Mouse (Mus musculus): Measurements from ENCODE around the gene Mgam. TPM values are rescaled to one million over a fixed set of nuclear protein-coding genes. Genes with fewer than 3 reads are reported as not detected.
"Not testable (repeated sequence)": the region's sequence is repeated elsewhere in the genome, so short reads cannot be mapped to it uniquely, and the experiment has no call there.

The Mgam gene
- polyA plus RNA-seq (2014; fragmentation: Nextera tagmentation; extraction: Ambion mirVana) = 0.41 and 0.59 TPM in 2 replicates

DNA sequence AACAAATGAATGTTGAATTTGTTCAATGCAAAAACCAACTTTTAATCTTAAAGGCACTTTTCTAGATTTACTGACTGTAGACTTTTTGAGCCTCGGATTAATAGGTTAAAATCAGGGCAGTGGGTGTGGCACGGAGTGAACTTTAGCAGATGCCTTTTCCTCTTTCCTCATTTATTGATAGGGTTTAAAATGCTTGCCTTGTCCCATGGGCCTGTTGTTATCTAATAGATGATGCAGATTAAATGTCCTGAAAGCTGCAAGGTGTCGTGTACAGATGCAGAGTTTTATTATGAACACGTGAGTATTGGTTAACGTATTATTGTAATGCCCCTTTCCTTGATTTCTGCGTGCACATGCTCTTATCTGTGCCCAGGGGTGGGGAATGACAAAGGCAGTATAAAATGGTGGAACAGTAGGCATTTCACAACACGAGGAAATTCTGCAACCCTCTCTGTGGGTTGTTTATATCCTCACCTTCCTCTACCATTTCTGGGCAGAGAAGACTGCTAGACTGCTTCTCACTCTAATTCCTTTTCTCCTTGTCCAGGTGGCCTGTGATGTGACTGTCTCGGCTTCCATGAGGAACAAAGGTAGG lies at the start of gene Mgam:
TSS of gene Mgam (plus strand) at position 426 of the 595 bp plus-strand sequence.
- no peak within 1 kb of the TSS for H3K27ac ChIP-seq (ENCODE audit: low read length)
- ATAC-seq (ENCODE audit: insufficient number of reproducible peaks, insufficient read depth, low FRiP score, low read depth) = no peak
- no peaks in the 10 kb centered on the region for H3K9me3 ChIP-seq (ENCODE audit: control insufficient read depth, low read depth, low read length)
- no peak within 1 kb of the TSS for H3K4me3 ChIP-seq (ENCODE audit: low read depth, low read length)
- no peak within 1 kb of the TSS for H3K4me2 ChIP-seq (replicated peaks; ENCODE audit: low read depth, low read length)
- H3K27me3 ChIP-seq (ENCODE audit: control insufficient read depth, insufficient read depth, low read length) = no peaks in the 10 kb centered on the region
- H3K9ac ChIP-seq (replicated peaks; ENCODE audit: low read depth, low read length) = no peak within 1 kb of the TSS
- H3K36me3 ChIP-seq (ENCODE audit: control insufficient read depth, insufficient read depth, low read length) = no peaks in the 10 kb centered on the region
- 80% methylated on average over 8 of the region's 8 CpGs for WGBS
- H3K4me1 ChIP-seq (ENCODE audit: control insufficient read depth, insufficient read depth, low read length) = no peaks in the 10 kb centered on the region

GRCm38 (mm10) chr6:40584336-40584735 lies 44.3 kb upstream of the Mgam start:
- no peaks in the 10 kb centered on the region for H3K4me1 ChIP-seq (ENCODE audit: control insufficient read depth, insufficient read depth, low read length)
- H3K4me2 ChIP-seq (replicated peaks; ENCODE audit: low read depth, low read length) = no peak overlapping the region
- H3K9me3 ChIP-seq (ENCODE audit: control insufficient read depth, low read depth, low read length) = no peaks in the 10 kb centered on the region
- no peaks in the 10 kb centered on the region for H3K27me3 ChIP-seq (ENCODE audit: control insufficient read depth, insufficient read depth, low read length)
- WGBS = 81% methylated on average over 6 of the region's 6 CpGs
- H3K36me3 ChIP-seq (ENCODE audit: control insufficient read depth, insufficient read depth, low read length) = no peaks in the 10 kb centered on the region
- no peak for ATAC-seq (ENCODE audit: insufficient number of reproducible peaks, insufficient read depth, low FRiP score, low read depth)
- no peak overlapping the region for H3K27ac ChIP-seq (ENCODE audit: low read length)
- no peak overlapping the region for H3K4me3 ChIP-seq (ENCODE audit: low read depth, low read length)
- no peak overlapping the region for H3K9ac ChIP-seq (replicated peaks; ENCODE audit: low read depth, low read length)

GRCm38 (mm10) chr6:40585645-40586044 lies 43.0 kb upstream of the Mgam start, which contains the start of gene Clec5a:
Gene Clec5a (minus strand): TSS chr6:40585821.
- H3K4me3 ChIP-seq (ENCODE audit: low read depth, low read length) = no peak within 1 kb of the TSS
- no peak within 1 kb of the TSS for H3K4me2 ChIP-seq (replicated peaks; ENCODE audit: low read depth, low read length)
- no peaks in the 10 kb centered on the region for H3K27me3 ChIP-seq (ENCODE audit: control insufficient read depth, insufficient read depth, low read length)
- 72% methylated on average over 5 of the region's 5 CpGs for WGBS
- no peaks in the 10 kb centered on the region for H3K36me3 ChIP-seq (ENCODE audit: control insufficient read depth, insufficient read depth, low read length)
- no peak for ATAC-seq (ENCODE audit: insufficient number of reproducible peaks, insufficient read depth, low FRiP score, low read depth)
- no peak within 1 kb of the TSS for H3K9ac ChIP-seq (replicated peaks; ENCODE audit: low read depth, low read length)
- H3K4me1 ChIP-seq (ENCODE audit: control insufficient read depth, insufficient read depth, low read length) = no peaks in the 10 kb centered on the region
- H3K9me3 ChIP-seq (ENCODE audit: control insufficient read depth, low read depth, low read length) = no peaks in the 10 kb centered on the region
- no peak within 1 kb of the TSS for H3K27ac ChIP-seq (ENCODE audit: low read length)

GRCm38 (mm10) chr6:40588346-40588745 lies 40.3 kb upstream of the Mgam start:
- ATAC-seq (ENCODE audit: insufficient number of reproducible peaks, insufficient read depth, low FRiP score, low read depth) = no peak
- H3K4me1 ChIP-seq (ENCODE audit: control insufficient read depth, insufficient read depth, low read length) = no peaks in the 10 kb centered on the region
- no peak overlapping the region for H3K4me2 ChIP-seq (replicated peaks; ENCODE audit: low read depth, low read length)
- H3K27me3 ChIP-seq (ENCODE audit: control insufficient read depth, insufficient read depth, low read length) = no peaks in the 10 kb centered on the region
- no peaks in the 10 kb centered on the region for H3K9me3 ChIP-seq (ENCODE audit: control insufficient read depth, low read depth, low read length)
- 95% methylated on average over 2 of the region's 2 CpGs for WGBS
- H3K27ac ChIP-seq (ENCODE audit: low read length) = no peak overlapping the region
- no peak overlapping the region for H3K9ac ChIP-seq (replicated peaks; ENCODE audit: low read depth, low read length)
- H3K36me3 ChIP-seq (ENCODE audit: control insufficient read depth, insufficient read depth, low read length) = no peaks in the 10 kb centered on the region
- H3K4me3 ChIP-seq (ENCODE audit: low read depth, low read length) = no peak overlapping the region

GRCm38 (mm10) chr6:40594804-40595550 lies 33.7 kb upstream of the Mgam start:
- Histone ChIP-seq H3K4me2 (replicated peaks; ENCODE audit: low read depth, low read length) (no peak overlapping the region), H3K4me3 (ENCODE audit: low read depth, low read length) (no peak overlapping the region), H3K9ac (replicated peaks; ENCODE audit: low read depth, low read length) (no peak overlapping the region), H3K27me3 (ENCODE audit: control insufficient read depth, insufficient read depth, low read length) (no peaks in the 10 kb centered on the region), H3K9me3 (ENCODE audit: control insufficient read depth, low read depth, low read length) (no peaks in the 10 kb centered on the region), H3K27ac (ENCODE audit: low read length) (no peak overlapping the region), H3K36me3 (ENCODE audit: control insufficient read depth, insufficient read depth, low read length) (no peaks in the 10 kb centered on the region), H3K4me1 (ENCODE audit: control insufficient read depth, insufficient read depth, low read length) (no peaks in the 10 kb centered on the region)
- ATAC-seq (ENCODE audit: insufficient number of reproducible peaks, insufficient read depth, low FRiP score, low read depth) = no peak
- 72% methylated on average over 3 of the region's 3 CpGs for WGBS

GRCm38 (mm10) chr6:40598546-40598945 lies 30.1 kb upstream of the Mgam start:
- not testable (repeated sequence) for H3K27me3 ChIP-seq (ENCODE audit: control insufficient read depth, insufficient read depth, low read length); H3K9me3 ChIP-seq (ENCODE audit: control insufficient read depth, low read depth, low read length); ATAC-seq (ENCODE audit: insufficient number of reproducible peaks, insufficient read depth, low FRiP score, low read depth); H3K27ac ChIP-seq (ENCODE audit: low read length); H3K4me3 ChIP-seq (ENCODE audit: low read depth, low read length); H3K9ac ChIP-seq (replicated peaks; ENCODE audit: low read depth, low read length); H3K4me1 ChIP-seq (ENCODE audit: control insufficient read depth, insufficient read depth, low read length); H3K36me3 ChIP-seq (ENCODE audit: control insufficient read depth, insufficient read depth, low read length); H3K4me2 ChIP-seq (replicated peaks; ENCODE audit: low read depth, low read length)
- WGBS = 33% methylated on average over 4 of the region's 4 CpGs

- H3K4me3 ChIP-seq (ENCODE audit: low read depth, low read length) = no peak overlapping the region
- ATAC-seq (ENCODE audit: insufficient number of reproducible peaks, insufficient read depth, low FRiP score, low read depth) = no peak
Measured at GRCm38 (mm10) chr6:40607431-40607830, 21.2 kb upstream of the Mgam start.

GRCm38 (mm10) chr6:40610244-40610643 lies 18.4 kb upstream of the Mgam start:
- Histone ChIP-seq H3K9me3 (ENCODE audit: control insufficient read depth, low read depth, low read length) (no peaks in the 10 kb centered on the region), H3K4me3 (ENCODE audit: low read depth, low read length) (no peak overlapping the region), H3K4me2 (replicated peaks; ENCODE audit: low read depth, low read length) (no peak overlapping the region), H3K36me3 (ENCODE audit: control insufficient read depth, insufficient read depth, low read length) (no peaks in the 10 kb centered on the region), H3K27ac (ENCODE audit: low read length) (no peak overlapping the region), H3K4me1 (ENCODE audit: control insufficient read depth, insufficient read depth, low read length) (no peaks in the 10 kb centered on the region), H3K9ac (replicated peaks; ENCODE audit: low read depth, low read length) (no peak overlapping the region), H3K27me3 (ENCODE audit: control insufficient read depth, insufficient read depth, low read length) (no peaks in the 10 kb centered on the region)
- 79% methylated on average over 8 of the region's 8 CpGs for WGBS
- no peak for ATAC-seq (ENCODE audit: insufficient number of reproducible peaks, insufficient read depth, low FRiP score, low read depth)

More at GRCm38 (mm10) chr6:40607431-40607830, 21.2 kb upstream of the Mgam start:
- Histone ChIP-seq H3K36me3 (ENCODE audit: control insufficient read depth, insufficient read depth, low read length) (no peaks in the 10 kb centered on the region), H3K9ac (replicated peaks; ENCODE audit: low read depth, low read length) (no peak overlapping the region), H3K27ac (ENCODE audit: low read length) (no peak overlapping the region), H3K4me1 (ENCODE audit: control insufficient read depth, insufficient read depth, low read length) (no peaks in the 10 kb centered on the region), H3K27me3 (ENCODE audit: control insufficient read depth, insufficient read depth, low read length) (no peaks in the 10 kb centered on the region), H3K9me3 (ENCODE audit: control insufficient read depth, low read depth, low read length) (no peaks in the 10 kb centered on the region), H3K4me2 (replicated peaks; ENCODE audit: low read depth, low read length) (no peak overlapping the region)
